Mouse (Mus musculus) left cerebral cortex, adult 8-10 months (tissue): Measurements from ENCODE around the gene Rras2. TPM values are rescaled to one million over a fixed set of nuclear protein-coding genes. Genes with fewer than 3 reads are reported as not detected.

Source experiments
- DNase-seq, 2 experiments: peaks; one replicate each; pipeline ENCODE4 v3.0.0; 2022; ENCODE audit warnings: low spot score in 2 of 2
- total RNA-seq, 4 experiments: library from RNA; stranded (reverse); gene quantifications; 2 replicates each; pipeline ENCODE4 v1.2.4; 2022

Gene Rras2
- total RNA-seq, 4 experiments from 2014 or later: 13.4 to 16.2 (median 13.9) TPM

DNA sequence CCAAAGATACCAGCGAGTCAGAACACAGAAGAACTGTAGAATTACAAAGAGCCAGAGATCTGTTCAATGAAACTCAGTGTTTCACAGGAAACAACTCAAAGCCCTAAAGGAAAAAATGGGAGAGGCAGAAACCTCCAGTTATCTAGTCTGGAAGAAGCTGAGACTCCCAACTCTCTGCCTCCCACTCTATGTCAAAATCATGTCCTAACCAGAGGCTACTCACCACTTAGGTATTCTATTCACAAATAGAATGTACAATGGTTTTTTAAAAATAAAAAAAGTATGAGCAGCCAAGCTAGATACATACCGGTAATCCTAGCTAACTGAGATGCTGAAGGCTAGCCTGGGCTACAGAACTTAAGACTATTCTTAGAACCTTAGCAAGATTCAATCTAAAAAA lies 3.3 kb downstream of the Rras2 start:
- DNase-seq: no peak

DNA sequence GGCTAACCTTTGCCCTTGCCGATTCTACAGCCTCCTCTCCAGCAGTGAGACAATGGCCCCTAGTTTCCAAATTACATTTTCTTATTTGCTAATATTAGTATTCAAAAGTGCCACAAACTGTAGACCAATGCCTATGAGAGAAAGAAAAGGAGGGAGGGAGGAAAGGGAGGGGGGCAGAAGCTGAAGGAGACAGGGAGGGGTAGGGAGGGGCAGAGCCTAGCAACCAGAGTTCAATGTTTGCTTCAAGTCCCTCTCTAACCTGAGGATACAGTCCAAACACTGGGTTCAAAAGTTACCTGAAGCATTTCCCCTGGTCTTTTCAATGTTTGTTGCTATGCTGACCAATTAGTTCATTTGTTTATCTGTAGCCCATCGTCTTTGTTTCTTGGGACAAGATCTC lies 7.1 kb downstream of the Rras2 start:
- no peak for DNase-seq

DNA sequence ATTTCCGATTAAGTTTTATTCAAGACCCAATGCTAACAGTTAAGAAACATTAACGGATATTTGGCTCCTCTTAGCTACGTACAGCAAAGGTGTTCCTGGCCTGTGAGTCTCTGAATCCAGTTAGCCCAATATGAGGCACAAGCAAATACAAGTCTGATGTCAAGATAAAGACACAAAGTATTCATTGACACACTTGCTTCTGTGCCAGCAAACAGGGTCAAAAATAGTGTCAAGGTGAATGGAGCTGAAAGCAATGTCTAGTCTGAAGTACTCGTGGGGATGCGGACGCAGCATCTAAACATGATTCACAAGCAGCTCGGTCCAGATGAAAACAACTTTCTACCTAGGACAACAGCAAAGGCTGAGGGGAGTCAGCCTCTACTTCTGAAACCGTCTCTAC lies 11.7 kb downstream of the Rras2 start:
- DNase-seq: no peak

DNA sequence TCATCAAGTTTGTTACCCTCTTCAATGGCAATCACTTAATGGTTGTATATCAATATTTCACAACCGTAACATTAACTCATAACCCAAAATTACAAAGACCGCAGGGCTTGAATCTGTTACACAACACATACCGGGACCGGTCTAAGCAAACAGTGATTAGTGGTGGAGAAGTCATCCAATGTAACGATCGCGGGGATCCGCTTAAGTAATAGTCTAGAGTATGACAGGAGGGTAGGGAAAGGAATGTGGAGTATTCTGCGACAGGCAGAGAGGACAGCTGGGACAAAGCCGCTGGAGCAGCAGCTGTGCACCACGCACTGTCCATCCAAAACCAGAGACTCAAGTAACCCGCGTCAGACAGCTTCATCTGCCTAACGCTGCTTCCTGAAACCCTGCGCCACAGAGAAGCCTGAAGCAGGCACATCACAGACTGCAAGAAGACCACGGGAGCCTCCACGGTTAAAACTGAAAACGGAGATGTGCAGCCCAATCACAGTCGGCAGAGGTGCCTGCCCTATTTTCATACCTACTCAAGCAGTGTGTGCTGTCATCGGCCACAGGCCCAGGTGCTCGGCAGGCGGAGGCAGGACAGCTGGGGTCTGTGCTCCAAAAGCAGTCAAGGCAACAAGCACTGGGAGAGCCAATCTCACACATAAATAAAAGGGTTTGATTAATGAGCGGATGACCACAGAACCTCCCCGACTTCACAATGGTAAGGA lies 13.8 kb downstream of the Rras2 start:
- DNase-seq: no peak

DNA sequence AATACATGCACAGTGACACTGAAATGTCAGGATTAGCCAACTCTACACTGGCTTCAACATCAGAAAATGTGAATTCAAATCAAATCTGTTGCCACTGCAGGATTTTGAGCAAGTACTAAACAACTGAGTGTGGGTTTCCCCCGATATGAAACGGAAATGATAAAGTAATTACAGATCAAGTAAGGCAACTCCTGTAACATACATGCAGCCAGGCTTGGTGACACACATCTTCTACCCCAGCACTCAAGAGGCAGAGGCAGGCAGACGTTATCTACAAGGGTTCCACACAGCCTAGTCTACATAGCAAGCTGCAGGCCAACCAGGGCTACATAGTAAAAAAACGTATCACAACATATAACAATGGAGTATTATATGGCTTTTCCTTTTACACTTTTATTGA lies 14.4 kb downstream of the Rras2 start:
- DNase-seq: no peak

DNA sequence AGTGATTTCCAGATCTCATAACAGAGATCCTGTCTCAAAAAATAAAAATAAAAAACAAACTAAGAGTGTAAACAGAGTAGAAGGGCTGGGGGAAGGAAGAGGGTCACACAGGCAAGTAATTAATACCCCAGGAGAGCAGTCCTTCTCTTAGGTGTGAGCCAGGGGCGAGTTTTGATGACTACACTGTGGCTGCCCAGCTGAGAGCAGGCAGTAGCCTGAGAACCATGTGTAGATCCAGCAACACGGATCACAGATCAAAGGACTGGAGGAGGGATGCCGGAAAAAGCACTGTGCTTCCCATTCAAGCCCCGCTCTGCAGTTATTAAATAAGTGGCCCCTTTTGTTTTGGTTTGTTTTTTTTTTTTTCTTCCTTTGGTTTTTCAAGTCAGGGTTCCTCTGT lies 15.0 kb downstream of the Rras2 start:
- DNase-seq: no peak

DNA sequence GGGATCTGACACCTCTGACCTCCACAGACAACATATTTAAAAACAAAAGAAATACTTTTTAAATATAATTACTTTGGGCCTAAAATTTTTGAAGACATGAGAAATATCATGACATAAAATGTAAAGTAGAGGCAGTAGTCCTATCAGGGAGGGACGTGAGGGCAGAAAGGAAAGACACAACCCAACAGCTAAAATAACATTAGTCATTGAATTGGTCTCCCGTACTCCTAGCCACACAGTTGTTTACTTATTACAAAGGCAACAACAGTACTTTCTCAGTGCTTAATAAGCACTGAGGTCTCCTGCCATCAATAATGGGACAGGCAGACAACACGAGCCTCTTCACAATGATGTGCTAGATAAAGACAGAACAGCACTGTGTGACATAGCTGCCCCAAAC lies 16.2 kb downstream of the Rras2 start:
- DNase-seq: no peak

DNA sequence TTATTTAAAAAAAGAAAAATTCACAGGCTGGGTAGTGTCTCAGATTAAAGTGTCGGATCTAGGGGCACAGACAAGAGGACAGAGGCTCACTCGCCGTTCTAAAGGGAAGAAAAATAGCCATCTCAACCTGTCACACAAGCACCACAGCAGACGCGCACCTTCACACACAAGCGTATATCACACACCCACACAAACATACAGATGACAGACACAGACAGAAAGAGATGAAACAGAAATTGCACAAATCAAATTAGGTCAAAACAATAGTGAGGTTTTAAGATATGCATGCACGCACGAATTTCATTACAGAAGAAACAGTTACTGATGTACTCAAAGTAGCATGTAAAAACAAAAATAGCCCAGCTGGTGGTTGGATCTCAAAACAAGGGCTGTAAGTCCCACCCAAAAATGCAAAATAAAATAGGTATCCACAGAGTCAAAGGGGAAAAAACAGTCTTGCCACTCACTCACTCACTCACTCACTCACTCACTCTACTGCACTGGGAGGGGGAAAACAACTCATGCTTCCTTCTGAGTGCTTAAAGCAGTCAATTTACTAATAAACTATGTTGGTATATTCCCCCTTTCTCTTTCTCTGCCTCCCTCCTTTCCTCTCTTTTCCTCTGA lies 23.9 kb downstream of the Rras2 start:
- DNase-seq: no peak

DNA sequence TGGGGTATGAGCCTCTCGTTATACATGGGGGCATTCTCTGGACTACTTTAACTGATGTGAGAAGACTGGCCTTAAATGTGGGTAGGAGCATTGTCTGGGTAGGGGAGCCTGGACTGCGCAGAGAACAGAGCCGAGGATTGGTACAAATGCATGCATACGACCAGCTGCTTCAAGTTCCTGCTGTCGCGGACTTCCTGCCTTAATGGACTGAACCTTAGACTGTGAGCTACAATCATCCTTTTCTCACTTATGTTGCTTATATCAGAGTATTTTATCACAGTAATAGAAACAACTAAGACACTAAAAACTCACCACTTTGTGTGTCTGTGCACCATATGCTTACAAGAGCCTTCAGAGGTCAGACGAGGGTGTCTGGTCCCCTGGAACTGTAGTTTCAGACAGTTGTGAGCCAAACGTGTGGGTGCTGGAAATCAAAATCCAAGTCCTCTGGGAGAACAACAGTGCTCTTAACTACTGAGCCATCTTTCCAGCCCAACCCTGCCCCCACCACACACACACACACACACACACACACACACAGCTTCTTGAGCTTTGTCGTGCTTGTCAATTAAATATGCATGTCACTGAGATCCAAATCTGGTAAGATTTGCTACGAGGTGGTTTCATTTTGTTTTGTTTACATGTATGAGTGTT lies 26.6 kb downstream of the Rras2 start:
- DNase-seq: no peak

DNA sequence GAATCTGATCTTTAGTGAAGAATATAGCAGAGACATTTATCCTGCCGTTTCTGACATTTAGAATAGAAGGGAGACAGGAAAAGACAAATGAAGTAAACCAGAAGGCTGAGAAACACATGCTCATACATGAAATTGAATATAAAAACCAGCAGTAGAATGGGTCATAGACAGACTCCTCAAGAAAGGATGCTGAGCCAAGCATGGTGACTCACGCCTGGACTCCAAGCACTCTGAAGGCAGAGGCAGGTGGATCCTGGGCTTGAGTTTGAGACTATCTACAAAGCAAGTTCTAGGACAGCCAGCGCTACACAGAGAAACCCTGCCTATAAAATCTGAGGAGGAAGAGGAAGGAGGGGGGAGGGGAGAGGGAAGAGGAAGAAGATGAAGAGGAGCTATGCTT lies 27.4 kb downstream of the Rras2 start:
- DNase-seq: no peak

DNA sequence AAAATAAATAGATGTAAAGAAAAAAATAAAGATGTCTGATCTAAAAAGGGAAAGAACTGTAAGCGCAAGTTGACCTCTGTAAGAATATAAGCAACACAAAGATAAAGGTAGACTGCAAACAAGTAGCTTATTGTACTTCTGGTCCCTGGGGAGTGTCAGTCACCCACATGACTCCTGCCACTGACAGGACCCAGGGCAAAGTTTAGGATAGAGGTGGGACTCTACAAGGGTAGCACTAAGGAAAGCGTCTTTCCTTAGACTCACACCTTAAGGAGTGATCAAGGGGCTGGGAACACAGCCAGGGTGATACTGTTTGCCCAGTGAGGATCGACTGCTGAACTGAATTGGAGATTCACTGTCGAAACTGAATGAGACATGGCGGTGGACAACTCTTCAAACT lies 28.7 kb downstream of the Rras2 start:
- no peak for DNase-seq

DNA sequence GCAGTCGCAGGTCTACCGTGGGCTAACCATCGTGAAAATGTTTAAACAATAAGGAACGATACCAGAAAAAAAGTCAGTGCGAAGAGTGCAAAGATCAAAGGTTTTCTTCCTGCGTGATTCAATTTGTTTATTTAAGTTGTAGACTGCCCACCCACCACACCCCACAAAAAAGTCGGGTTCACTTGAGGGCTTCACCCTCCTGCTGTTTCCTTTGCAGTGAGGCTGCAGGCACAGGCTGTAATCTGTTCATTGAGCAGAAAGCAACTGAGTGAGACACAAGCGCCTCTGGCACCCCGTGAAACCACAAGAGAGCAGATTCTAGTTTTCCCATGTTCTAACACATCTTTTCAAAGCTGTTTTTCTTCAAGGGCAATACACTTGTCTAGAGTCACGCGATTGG lies 29.6 kb downstream of the Rras2 start:
- no peak for DNase-seq

DNA sequence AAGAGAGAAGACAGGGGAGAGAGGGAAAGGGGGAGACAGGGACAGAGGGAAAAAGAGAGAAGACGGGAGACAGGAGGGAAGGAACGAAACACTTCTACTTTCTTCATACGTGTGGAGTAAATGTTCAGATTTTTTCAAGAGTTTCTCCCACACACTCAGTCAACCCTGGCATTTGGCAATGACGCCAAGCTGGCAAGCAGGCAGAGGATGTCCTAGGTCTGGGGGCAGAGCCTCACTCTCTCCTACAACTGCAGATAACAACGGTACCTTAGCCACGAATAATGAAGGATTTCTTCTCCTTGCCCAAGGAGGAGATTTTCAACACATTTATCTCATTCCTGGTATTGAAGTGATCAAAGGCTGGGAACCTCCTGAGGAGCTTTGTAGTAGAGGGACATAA lies 30.2 kb downstream of the Rras2 start:
- no peak for DNase-seq

DNA sequence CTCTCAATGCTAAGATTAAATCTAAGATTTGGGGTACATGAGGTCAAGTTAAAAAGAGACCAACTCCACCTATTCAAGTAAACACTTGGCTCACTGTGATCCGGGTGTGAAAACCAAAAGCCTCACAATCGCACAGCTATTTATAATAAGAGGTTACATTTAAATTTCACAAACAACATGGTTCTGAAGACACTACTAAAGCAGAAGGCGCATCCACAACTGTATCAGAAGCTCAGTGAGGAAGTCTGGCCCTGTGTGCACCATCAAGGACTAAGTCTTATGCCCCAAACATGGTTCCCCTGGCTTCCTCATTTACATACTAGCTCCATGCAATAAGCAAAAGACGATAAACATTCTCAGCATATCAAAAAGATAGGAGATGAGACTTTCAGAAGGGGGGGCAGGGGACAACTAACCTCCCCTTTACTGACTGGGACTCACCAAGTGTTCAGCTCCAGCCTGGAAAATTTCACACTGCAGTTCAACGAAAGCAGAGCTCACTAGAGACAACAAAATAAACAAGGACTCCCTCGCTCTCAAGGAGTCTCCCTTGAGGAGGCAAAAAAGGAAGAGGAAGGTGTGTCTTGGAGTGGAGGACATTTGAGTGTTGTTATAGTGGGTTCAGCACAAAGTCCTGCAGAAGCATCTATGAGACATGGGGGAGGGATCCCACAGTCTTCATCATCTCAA lies 31.4 kb downstream of the Rras2 start:
- no peak for DNase-seq

DNA sequence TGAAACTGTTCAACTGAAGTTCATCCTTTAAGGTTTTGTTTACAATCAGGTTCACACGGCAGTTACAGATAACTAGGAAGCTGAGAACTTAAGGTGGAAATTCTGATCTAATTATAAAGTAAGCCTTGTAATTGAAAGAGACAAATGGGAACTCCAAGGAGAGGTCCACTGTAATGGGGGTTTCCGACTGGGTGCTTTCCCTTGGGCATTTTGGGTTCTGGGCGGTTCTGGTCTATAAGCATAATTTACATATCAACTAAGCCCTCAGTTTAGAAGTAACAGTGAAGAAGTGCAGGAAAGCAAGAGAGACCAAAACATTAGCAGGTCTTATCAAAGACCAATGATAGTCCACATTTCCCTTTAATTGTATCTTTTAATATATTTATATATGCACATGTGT lies 33.8 kb downstream of the Rras2 start:
- DNase-seq: no peak

DNA sequence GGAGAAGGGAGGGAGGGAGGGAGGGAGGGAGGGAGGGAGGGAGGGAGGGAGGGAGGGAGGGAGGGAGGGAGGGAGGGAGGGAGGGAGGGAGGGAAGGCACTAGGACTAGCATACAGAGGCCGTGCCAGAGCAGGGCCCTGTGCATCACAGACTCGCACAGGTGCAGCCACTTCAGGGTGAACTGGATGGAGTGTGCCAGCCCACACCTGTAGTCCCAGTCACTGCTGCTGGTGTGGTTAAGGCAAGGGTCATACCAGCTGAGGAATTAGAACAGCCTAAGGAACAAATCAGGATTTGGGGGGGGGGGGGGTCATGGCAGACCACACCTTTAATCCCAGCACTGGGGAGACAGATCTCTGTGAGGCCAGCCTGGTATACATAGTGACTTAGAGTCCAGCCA lies 34.5 kb downstream of the Rras2 start:
- DNase-seq: no peak

DNA sequence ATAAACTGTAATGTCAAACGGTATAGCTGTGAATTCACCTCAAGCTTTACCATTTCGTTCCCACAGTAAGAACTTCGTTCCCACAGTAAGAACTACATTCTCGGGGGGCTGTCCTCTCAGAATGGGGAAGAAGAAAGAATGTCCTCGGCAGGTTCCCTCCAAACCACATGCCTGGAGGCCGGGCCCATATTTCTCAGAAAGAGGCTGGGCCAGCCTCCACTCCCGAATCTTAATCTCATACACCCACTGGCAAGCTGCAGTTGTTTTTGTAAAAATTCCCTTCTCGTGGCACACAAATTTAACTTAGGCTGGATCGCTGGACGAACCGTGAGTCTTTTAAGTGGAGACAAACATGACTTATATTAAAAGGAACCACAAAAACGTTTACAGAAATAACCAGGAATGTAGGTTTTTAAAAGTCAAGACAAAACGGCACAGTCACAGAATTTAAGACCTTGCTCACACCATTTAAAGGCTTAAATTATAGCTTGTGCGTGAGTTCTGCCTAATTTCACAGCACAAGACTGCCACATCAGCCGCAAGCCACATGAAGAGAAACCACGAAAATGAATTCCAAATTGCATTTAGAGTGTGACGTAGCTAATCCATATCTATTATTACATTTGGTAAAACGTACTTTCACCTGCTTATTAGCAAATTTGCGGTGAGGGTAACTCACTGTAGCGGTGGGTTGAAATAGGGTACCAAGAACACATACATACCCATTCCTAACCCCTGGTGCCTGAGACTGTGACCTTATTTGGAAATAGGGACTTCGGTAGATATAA lies 35.8 kb downstream of the Rras2 start:
- no peak for DNase-seq

DNA sequence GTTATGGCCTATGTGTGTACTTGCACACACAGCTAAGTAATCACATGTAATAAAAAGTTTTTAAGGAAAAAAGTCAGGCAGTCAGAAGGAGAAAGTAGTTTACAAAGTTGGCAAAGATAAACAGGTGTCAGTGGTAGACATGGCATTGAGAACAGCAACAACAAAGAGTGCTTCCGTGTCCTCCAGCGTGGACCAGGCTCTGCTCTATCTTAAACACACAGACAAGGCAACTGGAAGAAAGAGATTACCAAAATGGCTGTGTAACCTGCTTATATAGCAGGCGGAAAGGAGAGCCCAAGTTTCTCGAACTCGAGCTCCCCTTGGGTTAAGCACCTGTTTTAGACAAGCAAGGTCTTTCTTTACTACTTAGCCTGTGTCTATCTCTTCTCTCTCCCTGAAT lies 37.3 kb downstream of the Rras2 start:
- DNase-seq: no peak

DNA sequence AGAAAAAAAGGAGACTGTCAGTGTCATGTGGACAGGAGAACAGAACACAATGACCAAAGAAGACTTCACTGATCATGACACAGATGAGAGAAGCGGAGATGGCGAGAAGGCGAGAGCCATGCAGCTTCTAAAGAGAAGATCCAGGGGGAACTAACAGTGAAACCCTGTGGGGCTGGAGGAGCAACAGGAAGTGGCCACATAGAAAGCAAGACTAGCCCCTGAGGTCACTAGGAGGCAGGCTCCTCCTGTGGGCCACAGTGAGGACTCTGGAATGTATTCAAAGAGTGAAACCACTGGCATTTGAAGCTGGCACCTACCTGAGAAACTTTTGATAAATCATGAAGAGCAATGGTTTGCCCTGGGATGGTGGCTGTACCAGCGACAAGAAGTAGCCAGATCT lies 38.2 kb downstream of the Rras2 start:
- DNase-seq: no peak

DNA sequence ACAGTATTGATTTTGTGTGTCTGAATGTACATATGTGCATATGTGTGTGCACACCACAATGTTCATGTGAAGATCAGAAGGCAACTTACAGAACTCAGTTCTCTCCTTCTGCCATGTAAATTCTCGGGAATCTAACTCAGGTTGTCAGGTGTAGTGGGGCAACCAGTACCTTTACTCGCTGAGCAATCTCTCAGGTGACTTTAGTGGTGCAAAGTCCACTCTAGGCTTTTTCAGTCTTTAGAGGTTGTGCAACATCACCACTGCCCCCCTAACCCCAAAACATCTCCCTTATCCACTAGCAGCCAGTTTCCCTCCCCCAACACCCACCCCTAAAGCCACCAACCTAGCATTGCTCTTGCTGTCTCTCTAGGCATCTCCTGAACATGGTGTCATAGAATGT lies 43.0 kb downstream of the Rras2 start:
- DNase-seq: no peak

DNA sequence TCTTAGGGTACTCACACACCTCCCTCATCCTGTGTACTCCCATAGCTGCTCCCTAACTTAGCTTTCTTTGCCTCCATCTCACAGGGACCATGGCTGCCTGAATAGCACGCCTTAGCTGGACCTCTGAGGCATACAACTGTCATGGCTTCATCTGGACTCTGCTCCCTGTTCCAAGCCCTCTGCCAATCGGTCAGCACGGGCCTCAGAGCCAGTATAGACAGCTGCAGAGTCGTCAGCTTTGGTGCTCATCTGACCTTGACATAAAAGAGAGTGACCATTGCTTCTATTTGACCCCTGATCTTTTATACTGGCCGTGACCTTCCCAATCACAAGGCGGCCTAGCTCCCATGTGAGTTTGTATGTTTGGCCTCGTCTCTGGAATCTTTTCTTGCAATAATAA lies 43.4 kb downstream of the Rras2 start:
- no peak for DNase-seq
